Mouse (Mus musculus) lung, postnatal 25 days (tissue): Measurements from ENCODE around the gene Pawr.

Experiments
- DNase-seq: peaks from one replicate; pipeline ENCODE4 v3.0.0; 2022; ENCODE audit warnings: low spot score

Gene Pawr

GRCm38 (mm10) chr10:108443931-108444876, 112.3 kb downstream of the Pawr start:
- DNase-seq, result no peak

DNA sequence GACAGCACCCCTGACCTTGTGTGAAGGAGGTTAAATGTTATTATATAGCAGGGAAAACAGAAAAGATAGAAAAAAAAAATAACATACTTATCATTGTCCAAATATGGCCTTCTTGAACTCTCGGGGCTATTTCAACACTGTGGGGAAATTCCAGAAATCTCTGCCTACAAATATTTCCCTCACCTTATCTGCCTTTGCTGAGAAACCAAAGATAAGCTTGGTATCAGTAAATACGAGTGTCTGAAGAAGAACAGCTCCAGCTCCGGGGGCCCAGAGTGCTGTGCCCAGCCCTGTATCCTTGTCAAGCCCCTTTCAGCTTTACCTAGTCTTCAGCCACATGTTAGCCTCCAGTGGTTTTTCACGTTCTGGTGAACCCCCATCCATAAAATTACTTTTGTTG, 113.2 kb downstream of the Pawr start:
- peak; percentile 31 for DNase-seq

- peak; percentile 63 for DNase-seq
Observed at GRCm38 (mm10) chr10:108445606-108446005, 113.7 kb downstream of the Pawr start.

DNA sequence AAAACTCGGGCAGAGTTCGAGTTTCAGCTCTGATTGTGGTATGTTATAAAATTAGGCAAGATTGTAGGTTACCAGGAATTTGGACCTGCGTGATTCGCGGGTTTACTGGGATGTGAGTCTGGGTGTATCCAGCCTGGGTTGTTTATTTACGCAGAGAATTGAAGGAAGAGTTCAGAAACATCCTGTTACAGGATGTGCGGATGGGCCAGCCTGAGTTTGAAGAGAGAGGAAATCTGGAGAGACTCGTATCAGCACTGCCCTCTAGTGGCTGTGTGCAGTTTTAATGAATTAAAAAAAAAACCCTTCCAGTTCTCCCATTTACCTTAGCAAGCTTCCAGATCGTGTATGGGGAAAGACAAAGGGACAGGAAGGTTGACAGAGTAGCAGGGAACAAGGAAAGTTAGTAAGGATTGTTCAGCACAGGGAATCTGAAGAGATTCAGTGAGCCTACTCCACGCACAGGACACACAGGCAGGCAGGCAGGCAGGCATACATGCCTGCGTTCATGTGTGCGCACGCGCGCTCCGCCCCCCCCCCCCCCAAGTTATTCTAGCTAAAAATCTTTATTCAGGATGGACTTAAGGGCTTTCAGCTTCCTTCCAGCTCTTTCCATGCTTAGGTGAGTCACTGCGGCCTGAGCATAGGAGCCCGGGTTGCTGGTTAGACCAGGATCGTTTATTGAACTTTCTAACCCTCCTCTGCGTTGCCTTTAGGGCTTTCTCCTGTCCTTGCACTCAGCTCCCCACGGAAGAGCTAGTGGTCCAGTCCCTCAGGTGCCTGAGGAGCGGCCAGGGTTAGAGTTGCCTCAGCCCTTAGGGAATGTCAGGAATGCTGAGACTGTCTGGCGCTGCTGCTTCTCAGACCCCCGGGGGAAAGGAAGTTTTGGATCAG, 114.4 kb downstream of the Pawr start:
- DNase-seq, result peak; percentile 84

DNA sequence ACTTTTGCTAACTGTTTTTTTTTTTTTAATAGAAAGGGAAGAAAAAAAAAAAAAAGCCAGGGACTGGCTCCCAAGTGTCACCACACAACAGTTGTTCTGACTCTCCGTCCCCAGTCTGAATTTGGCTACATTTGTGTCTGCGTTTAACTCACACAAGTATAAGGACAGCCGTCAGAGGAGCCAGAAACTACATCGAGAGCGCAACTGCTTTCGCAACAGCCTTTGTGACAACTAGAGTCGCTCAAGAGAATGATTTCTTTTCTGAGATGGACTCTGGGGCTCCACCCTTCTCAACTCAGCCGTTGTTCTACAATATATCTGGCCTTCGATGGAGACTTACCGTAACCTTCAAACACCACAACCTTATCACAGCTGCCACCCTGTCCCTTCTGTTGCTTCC, 115.3 kb downstream of the Pawr start:
- no peak for DNase-seq

DNA sequence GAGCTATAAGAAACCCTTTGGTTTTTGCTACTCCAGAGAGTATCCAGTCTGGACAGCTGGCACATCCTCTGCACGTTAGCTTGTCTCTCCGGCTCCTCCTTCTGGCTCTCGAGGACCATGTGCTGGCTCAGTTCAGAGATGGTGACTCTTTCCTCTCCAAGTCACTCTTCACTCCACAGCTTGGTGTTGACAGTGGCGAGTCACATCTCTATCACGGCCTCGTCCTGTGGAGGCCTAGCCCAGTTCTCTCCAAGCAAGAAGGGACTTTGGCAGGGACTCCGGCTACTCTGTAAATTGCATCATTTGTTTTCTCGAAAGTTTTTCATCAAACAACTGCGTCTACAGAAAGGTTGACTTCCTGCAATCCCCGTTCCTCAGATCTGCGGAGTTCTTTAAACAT, 116.5 kb downstream of the Pawr start:
- peak; percentile 42 for DNase-seq

DNA sequence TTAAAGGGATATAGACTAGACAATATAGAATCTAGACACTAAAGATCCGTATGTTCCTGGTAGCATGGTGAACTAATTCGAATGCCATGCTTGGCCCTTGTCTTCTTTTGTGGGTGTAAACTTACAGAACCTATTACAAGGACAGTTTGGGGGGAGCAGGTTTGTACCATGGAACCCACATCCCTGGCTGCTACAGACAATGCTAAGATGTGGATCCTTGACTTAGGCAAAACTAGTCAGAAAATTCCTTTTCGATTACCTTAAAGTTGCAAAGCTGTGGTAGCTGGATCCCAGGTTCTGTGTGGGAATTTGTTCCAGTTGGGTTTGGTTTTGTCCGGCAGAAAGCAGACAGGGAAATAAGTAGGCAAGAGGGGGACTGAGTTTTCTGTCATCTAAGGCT, 118.5 kb downstream of the Pawr start:
- DNase-seq, result no peak

- no peak for DNase-seq
Observed at GRCm38 (mm10) chr10:108451516-108451915, 119.6 kb downstream of the Pawr start.

DNA sequence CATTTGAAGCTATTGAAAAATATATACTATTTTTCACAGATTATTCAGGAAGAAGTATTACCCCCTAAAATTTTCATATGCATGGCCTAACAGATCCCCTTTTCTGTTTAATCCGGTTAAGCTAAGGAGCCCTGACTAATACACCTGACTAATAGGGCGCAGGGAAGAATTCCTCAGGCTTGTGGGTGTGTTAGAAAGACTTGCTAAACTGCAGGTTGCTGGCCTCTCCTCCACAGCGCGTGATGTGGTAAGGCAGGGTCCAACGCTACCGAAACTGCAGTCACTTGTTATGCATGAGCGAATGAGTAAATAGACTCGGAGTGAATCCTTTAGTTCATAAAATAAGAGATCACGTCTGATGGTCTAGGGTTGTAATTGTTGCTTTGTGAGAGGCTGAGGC, 120.5 kb downstream of the Pawr start:
- DNase-seq, result no peak

DNA sequence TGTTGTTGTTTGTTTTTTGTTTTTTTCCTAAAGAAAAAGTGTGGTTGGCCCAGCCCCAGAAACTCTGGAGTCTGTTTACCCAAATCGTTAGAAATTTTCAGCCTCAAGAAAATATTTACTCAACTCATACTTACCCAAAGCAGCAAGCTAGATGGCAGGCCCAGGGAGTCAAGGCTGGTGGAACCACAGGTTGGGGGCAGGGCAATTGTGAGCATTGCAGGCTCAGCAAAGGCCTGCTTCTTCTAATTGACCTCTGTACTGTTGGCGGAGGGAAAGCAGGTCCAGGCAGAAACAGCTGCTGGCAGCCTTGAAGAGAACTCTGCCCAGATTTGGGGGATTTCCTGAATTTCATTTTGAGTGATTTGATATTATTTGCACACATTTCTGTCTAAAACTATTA, 121.6 kb downstream of the Pawr start:
- peak; percentile 32 for DNase-seq

GRCm38 (mm10) chr10:108454691-108455117, 122.8 kb downstream of the Pawr start:
- DNase-seq, result no peak

GRCm38 (mm10) chr10:108455204-108455603, 123.3 kb downstream of the Pawr start:
- no peak for DNase-seq

GRCm38 (mm10) chr10:108455883-108456282, 124.0 kb downstream of the Pawr start:
- DNase-seq, result no peak

DNA sequence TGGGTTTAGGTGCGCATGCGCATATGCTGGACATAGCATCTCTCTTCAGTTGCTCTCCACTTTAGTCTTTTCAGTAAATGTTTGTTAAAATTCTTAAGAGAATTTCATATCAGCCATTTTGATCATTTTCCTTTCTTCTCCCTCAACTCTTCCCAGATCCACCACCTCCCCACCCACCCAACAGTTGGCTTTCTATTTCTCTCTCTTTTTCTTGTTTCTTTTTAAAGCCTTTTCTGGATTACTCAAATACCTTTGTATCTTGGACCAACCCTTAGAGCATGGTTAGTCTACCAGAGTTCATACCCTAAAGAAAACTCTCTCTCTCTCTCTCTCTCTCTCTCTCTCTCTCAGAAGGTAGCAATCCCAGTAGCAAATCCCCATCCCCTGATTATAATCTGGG, 125.1 kb downstream of the Pawr start:
- DNase-seq, result no peak

DNA sequence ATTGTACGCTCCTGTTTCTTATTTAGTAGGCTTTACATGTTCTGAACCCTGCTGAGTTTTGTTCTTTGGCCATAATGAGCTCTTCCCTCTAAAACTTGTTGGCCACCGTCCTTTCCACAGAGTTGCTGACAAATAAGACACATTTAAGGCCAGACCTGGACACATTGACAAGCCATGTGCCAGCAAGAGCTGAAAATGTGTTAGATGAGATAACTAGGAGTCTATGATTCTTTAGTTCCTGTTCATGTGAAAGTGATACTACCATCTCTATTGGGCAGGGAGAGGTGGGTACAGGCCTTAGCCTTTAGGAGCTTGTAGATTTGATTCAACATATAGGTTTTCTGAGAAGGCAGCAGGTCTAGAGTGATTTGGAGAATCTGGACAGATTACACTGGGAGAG, 129.9 kb downstream of the Pawr start:
- no peak for DNase-seq
